Mouse (Mus musculus) intestine, embryonic 15.5 days (tissue): ENCODE results near the gene Chrm5. TPM values are rescaled to one million over a fixed set of nuclear protein-coding genes. Genes with fewer than 3 reads are reported as not detected.

Experiments used
- ATAC-seq: fragments of 200-750 bp; cut with Nextera tagmentation; 2 replicates; pipeline ENCODE4 v1.8.0; 2017; ENCODE audit warnings: moderate TSS enrichment, moderate library complexity
- H3K27ac ChIP-seq: fragments of 300-500 bp; sonication (generic); 2 replicates; pipeline ENCODE4 v1.5.1; 2015; ENCODE audit warnings: mild to moderate bottlenecking, inconsistent platforms
- H3K27me3 ChIP-seq: fragments of 300-500 bp; sonication (generic); replicated peaks from 2 replicates; pipeline ENCODE4 v1.6.1; 2015; ENCODE audit warnings: inconsistent platforms
- H3K36me3 ChIP-seq: fragments of 300-500 bp; sonication (generic); 2 replicates; pipeline ENCODE4 v1.6.1; 2015; ENCODE audit warnings: inconsistent platforms
- H3K4me1 ChIP-seq: fragments of 300-500 bp; sonication (generic); replicated peaks from 2 replicates; pipeline ENCODE4 v1.6.1; 2015; ENCODE audit warnings: inconsistent platforms
- H3K4me2 ChIP-seq: fragments of 300-500 bp; sonication (generic); replicated peaks from 2 replicates; pipeline ENCODE4 v1.6.1; 2015; ENCODE audit warnings: mild to moderate bottlenecking, inconsistent platforms
- H3K4me3 ChIP-seq: fragments of 300-500 bp; sonication (generic); replicated peaks from 2 replicates; pipeline ENCODE4 v1.5.1; 2015; ENCODE audit warnings: inconsistent platforms
- H3K9ac ChIP-seq: fragments of 300-500 bp; sonication (generic); 2 replicates; pipeline ENCODE4 v1.6.1; 2015; ENCODE audit warnings: inconsistent platforms
- H3K9me3 ChIP-seq: fragments of 300-500 bp; sonication (generic); 2 replicates; pipeline ENCODE4 v1.6.1; 2016; ENCODE audit warnings: inconsistent platforms
- WGBS: fragments of 180-500 bp; shearing (Covaris S2); methylation state at CpG from one replicate; pipeline ENCODE4 v1.1.7; 2015; 5-methylcytosine and 5-hydroxymethylcytosine counted together
- polyA plus RNA-seq: library from polyadenylated mRNA; unstranded; fragments of >200 nt; fragmentation: Nextera tagmentation; extraction: Ambion mirVana; gene quantifications from 2 replicates; pipeline ENCODE4 v1.2.1, GENCODE M21; 2015

Gene Chrm5
- polyA plus RNA-seq, 1 experiment from 2014 or later = 0.09 TPM

DNA sequence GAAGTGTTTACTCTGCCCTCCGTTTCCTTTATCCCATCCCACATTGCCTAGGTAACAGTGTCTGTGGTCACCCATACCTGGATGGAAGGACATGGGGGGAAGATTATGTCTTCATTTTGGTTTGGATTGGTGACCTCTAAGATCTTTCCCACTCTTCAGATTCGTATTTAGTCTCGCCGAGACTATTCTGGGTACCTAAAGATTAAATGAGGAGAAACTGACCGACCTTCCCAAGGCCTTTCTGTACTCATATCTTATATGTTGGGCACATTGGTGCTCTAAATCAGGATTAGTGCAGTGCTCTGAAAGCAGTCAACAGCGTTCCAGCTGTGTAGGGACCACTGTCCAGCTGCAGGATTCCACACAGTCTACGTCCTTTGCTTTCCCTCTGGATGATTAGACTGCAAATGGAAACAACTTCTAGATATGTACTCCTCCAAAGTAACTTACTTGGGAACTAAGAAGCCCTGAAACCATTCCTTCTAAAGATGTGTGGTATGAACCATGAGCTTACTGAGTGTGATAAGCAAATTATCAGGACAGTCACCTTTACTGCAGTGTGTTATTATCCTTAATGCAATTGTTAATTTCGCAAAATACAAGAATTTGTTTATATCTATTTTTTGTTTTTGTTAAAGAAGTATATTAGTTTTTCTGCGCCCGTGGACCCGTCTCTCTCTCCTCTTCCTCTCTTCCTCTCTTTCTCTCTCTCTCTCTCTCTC lies 13.1 kb upstream of the Chrm5 start:
- Histone ChIP-seq H3K4me1 (no peaks in the 10 kb centered on the region), H3K36me3 (no peaks in the 10 kb centered on the region), H3K9me3 (no peaks in the 10 kb centered on the region), H3K4me3 (peak overlapping the region; percentile 84), H3K27ac (peak overlapping the region; percentile 99), H3K4me2 (peak overlapping the region; percentile 75), H3K9ac (peak overlapping the region; percentile 99), H3K27me3 (no peaks in the 10 kb centered on the region)
- peak; percentile 31 for ATAC-seq
- 36% methylated on average over 11 of the region's 11 CpGs for WGBS

DNA sequence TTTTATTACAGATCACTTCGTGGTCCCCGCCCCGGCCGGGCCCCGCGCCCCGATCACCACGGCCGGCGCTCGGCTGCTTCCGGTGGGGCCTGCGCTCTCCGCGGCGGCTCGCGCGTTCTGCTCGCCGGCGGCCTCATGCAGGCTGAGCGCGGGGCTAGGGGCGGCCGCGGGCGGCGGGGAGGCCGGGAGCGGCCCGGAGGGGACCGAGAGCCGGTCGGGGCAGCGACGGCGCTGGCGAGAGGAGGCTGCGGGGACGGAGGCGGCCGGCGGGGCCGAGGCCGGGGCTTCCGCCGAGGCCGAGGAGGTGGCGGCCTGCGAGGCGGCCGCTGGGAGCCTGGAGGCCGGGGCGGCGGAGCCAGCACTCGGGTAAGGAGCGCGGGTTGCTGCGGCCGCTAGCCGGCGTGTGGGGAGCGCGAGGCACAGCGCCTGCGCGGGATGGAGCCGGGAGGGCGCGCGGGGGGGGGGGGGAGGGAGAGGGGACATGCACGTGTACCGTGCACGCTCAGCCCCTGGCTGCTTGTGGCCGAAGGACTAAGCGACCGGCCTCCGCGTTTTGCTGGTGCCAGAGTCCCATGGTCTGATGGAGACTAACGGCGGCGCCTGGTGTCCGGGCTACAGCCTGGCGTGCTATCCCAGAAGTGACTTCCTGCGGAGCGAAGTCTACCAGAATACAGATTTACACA lies 12.4 kb upstream of the Chrm5 start, which contains the start of gene Aven:
TSS of gene Aven (plus strand) at position 109 of the 683 bp plus-strand sequence.
- peak within 1 kb of the TSS; percentile 75 for H3K4me2 ChIP-seq
- whole genome bisulfite sequencing = under 1% methylated on average over 57 of the region's 87 CpGs
- H3K9ac ChIP-seq = peak within 1 kb of the TSS; percentile 99
- no peaks in the 10 kb centered on the region for H3K4me1 ChIP-seq
- peak within 1 kb of the TSS; percentile 99 for H3K27ac ChIP-seq
- peak within 1 kb of the TSS; percentile 84 for H3K4me3 ChIP-seq
- no peaks in the 10 kb centered on the region for H3K27me3 ChIP-seq
- peak; percentile 97 for ATAC-seq
- no peaks in the 10 kb centered on the region for H3K36me3 ChIP-seq
- no peaks in the 10 kb centered on the region for H3K9me3 ChIP-seq

DNA sequence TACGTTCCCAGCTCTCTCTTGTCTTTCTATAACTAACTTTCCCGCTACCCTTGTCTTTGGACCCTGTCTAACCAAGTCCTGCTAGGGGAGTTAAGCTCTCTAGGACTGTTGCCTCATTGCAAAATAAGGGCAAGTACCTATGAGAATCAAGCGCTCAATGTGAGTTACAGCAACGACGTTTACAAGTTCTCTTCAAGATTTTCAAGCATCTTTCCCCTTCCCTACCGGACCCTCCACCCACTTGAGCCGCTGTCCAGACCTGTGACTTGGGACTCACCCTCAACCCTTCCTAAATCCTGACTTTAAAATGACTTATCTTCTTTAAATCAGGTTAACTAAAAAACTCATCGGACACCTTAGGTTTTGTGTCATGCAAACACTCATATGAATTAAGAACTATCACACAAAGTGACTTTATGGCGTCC lies 11.9 kb upstream of the Chrm5 start:
- Histone ChIP-seq H3K36me3 (no peaks in the 10 kb centered on the region), H3K27me3 (no peaks in the 10 kb centered on the region), H3K9me3 (no peaks in the 10 kb centered on the region), H3K27ac (peak overlapping the region; percentile 99), H3K4me3 (peak overlapping the region; percentile 84), H3K4me2 (peak overlapping the region; percentile 75), H3K4me1 (no peaks in the 10 kb centered on the region), H3K9ac (peak overlapping the region; percentile 99)
- 5% methylated on average over 9 of the region's 9 CpGs for WGBS
- peak; percentile 23 for ATAC-seq

DNA sequence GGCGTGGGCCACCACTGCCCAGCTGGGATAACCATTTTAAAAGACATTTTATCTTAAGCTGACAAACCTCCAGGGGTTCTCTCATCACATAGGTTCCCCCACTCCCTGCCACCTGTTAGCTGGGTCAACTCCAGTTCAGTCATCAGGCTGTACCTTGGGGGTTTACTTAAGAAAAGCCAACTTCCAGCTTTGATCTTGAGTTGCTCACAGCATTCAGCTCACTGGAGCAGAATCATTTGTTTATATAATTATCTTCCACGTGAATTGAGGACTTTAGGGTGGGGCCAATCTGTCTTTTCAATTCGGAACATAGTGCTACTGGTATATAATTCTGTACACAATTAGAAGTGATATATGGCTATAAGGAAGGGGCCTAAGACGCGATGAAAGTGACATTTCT lies 11.1 kb upstream of the Chrm5 start:
- Histone ChIP-seq H3K9ac (no peak overlapping the region), H3K4me2 (no peak overlapping the region), H3K36me3 (no peaks in the 10 kb centered on the region), H3K9me3 (no peaks in the 10 kb centered on the region), H3K27ac (no peak overlapping the region), H3K4me1 (no peaks in the 10 kb centered on the region), H3K27me3 (no peaks in the 10 kb centered on the region), H3K4me3 (no peak overlapping the region)
- WGBS = 65% methylated on average over 5 of the region's 5 CpGs
- no peak for ATAC-seq

DNA sequence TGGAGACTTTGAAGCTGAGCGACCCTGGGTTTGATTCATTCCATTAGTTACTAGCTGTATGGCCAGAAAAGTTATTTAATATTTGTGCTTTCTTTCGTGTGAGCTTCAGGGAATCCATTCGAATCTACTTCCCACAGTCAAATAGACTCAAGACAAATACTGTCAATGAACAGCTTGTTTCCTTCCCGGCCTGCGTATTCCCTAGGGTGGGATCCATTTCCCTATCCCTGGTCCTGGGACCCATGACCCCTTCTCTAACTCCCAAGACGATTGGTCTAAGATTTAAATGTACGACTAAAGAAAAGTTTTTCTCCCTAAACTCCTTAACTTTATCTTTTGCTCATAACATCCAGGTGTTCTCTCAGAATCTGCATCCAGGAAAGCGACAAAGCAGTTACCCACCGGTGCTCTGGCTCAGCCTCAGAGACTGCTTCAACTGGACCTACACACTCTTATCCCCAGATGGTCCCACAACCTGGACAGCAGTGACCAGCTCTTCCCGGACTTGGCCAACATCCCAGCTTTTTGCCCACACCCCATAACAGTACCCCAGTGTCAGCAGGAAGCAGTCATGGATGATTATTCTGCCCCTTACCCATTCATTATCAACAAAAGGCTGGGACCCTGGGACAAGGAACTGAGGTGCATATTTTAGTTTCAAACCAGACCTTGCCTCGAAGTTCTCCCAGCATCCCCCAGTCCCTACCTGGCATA lies 10.1 kb upstream of the Chrm5 start:
- Histone ChIP-seq H3K36me3 (no peaks in the 10 kb centered on the region), H3K4me2 (no peak overlapping the region), H3K9me3 (no peaks in the 10 kb centered on the region), H3K27ac (no peak overlapping the region), H3K4me3 (no peak overlapping the region), H3K9ac (no peak overlapping the region), H3K27me3 (no peaks in the 10 kb centered on the region), H3K4me1 (no peaks in the 10 kb centered on the region)
- WGBS = 83% methylated on average over 11 of the region's 11 CpGs
- no peak for ATAC-seq

DNA sequence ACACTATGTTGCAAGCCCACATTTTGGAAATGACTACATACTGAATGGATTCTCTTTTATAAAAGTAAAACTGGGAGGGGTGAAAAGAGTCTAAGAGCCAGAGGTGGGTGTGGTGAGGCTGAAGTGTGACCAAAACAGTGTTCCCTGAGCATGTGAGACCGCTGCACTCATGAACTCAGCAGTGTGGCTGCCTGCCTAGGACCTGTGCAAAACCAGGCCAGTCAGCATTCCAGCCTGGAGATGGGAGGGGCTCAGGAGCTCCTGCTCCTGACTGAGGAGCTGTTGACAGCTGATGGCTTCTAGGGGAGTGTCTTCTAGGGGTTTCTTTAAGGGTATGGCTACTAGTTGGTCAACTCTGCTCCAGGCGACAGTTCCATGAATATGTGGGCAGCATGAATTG lies 4.3 kb upstream of the Chrm5 start:
- Histone ChIP-seq H3K9ac (no peak overlapping the region), H3K27ac (no peak overlapping the region), H3K36me3 (no peaks in the 10 kb centered on the region), H3K27me3 (no peaks in the 10 kb centered on the region), H3K4me3 (no peak overlapping the region), H3K4me2 (no peak overlapping the region), H3K4me1 (0 out of 2 replicates have a peak, but pooled peaks cover 2% of the 10 kb centered on the region), H3K9me3 (no peaks in the 10 kb centered on the region)
- no peak for ATAC-seq
- WGBS = 64% methylated on average over 2 of the region's 2 CpGs

DNA sequence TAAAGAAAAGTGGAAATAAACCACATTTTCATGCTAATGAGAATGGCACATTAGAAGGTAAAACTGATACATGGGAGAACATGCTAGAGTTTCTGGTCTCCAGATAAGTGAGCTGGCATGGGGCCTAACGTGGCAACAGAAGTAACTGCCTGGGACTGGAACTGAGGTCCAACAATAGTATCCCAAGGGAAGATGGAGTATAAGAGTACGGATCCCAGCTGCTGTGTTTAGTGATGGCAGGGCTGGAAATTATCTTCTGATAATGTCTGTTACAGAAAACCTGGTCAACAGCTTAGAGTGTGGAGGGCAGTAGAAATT lies 2.7 kb upstream of the Chrm5 start:
- Histone ChIP-seq H3K4me2 (no peak overlapping the region), H3K27ac (peak overlapping the region; percentile 19; the same call in 1 of the 2 replicates), H3K9ac (no peak overlapping the region), H3K4me3 (no peak overlapping the region), H3K36me3 (no peaks in the 10 kb centered on the region), H3K27me3 (no peaks in the 10 kb centered on the region), H3K9me3 (no peaks in the 10 kb centered on the region), H3K4me1 (0 out of 2 replicates have a peak, but pooled peaks cover 2% of the 10 kb centered on the region)
- WGBS = 73% methylated on average over 2 of the region's 2 CpGs
- ATAC-seq = no peak

DNA sequence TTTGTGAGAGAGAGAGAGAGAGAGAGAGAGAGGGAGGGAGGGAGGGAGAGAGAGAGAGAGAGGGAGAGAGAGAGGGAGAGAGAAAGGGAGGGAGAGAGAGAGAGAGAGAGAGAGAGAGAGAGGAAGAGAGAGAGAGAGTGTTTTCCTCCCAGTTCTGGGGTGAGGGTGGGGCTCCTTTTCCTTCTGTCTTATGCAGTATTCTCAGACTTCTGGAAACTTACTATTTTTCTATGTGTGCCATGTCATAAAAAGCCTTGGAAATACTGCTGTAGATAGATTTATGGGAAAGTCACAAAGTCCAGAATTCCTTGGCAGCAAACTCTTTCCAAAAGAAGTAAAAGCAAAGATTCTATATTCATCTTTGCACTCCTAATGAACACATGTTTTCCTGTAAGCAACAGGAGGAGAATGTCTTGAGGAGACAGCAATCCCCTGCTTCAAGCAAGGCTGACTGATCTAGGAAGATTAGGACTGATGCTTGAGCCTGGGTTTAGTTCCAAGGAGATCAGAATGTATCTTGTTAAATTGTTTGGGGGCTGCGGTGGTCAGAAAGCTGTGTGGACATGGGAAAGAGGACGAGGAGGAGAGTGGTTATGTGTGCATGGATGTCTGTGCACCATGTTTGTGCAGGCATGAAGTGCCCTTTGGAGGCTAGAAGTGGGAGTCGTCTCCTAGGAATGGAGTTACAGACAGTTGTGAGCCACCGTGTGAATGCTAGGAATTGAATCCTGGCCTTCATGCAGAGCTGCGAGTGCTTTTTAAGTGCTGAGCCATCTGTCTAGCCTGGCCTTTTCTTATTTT lies 2.2 kb upstream of the Chrm5 start:
- no peaks in the 10 kb centered on the region for H3K36me3 ChIP-seq
- H3K27me3 ChIP-seq = no peaks in the 10 kb centered on the region
- H3K9ac ChIP-seq = no peak overlapping the region
- H3K4me2 ChIP-seq = no peak overlapping the region
- 0 out of 2 replicates have a peak, but pooled peaks cover 2% of the 10 kb centered on the region for H3K4me1 ChIP-seq
- no peak overlapping the region for H3K27ac ChIP-seq
- 65% methylated on average over 5 of the region's 5 CpGs for WGBS
- H3K4me3 ChIP-seq = no peak overlapping the region
- ATAC-seq = peak; percentile 43; the same call in 1 of the 2 replicates
- H3K9me3 ChIP-seq = no peaks in the 10 kb centered on the region

DNA sequence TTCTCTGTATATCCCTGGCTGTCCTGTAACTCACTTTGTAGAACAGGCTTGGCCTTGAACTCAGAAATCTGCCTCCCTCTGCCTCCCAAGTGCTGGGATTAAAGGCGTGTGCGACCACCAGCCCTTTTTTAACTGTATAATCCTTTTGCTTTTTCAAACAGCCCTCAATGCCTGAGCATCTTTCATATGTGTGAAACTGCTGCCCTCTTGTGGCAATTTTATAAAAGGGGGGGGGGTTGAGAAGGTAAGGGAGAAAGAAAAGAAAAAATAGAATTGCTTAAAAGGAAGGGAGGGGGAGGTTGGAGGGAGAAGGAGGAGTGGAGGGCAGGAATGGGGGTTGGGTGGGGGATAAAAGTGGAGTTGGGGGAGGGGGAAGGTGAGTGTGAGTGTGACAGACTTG lies 995 bp upstream of the Chrm5 start:
- ATAC-seq = 0 out of 2 replicates have a peak, but pooled peaks have one; percentile 32
- 0% methylated on average over 2 of the region's 2 CpGs for WGBS

DNA sequence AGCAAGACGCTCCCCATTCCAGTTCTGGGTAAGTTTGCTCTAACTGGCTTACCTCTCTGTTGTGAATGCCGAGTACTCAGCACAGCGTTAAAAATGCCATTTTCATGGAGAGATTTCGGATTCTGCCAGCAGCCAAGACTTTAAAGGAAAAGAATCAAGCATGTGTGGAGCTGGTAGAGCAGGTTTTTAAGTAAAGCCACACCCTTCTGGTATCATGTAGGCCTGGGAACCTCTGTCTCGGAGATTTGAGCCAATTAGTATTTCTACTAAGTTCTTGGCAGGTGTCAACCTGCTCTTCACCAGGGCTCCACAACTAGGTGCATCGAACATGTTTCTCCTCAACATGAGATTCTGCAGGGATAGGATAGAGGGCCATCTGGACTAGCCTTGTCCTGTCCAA lies 4.0 kb downstream of the Chrm5 start:
- WGBS = 63% methylated on average over 6 of the region's 6 CpGs

More for the DNA sequence above, 995 bp upstream of the Chrm5 start:
- H3K36me3 ChIP-seq = no peaks in the 10 kb centered on the region
- H3K9me3 ChIP-seq = no peaks in the 10 kb centered on the region
- no peak overlapping the region for H3K9ac ChIP-seq
- no peak overlapping the region for H3K4me3 ChIP-seq
- no peak overlapping the region for H3K27ac ChIP-seq
- 0 out of 2 replicates have a peak, but pooled peaks cover 2% of the 10 kb centered on the region for H3K4me1 ChIP-seq
- H3K27me3 ChIP-seq = no peaks in the 10 kb centered on the region
- H3K4me2 ChIP-seq = no peak overlapping the region

DNA sequence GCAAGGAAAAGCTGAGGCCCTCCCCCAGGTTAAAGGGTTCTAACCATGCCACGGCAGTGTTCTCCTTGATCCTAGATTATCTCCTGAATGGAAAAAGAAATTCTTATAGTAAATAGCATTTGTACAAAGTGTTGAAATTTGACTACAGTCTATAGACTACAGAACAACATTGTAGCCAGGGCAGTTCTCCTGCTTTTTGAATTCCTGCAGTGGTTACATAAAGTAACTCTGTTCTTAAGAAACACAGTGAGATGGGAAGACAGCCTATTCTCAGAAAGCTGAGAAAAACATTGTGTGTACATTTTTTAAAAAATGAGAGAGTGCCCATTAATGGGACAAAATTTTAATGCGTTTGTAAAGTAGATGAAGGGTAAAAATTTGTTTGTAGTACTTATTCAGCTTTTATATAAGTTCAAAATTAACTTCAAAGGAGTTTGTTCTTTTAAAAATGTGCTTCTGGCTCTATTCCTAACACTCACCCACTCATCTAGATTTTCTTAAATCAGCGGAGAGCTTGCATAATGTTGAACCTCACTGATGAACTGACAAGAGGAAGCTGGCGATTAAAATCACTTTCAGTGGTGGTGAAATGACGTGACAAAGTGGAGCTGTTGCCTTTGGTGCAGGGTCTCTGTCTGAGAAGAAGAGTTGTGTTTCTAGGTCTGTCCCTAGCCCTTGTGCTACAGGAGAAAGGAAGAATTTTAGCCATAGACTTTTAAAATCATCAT lies 5.4 kb downstream of the Chrm5 start:
- Histone ChIP-seq H3K27me3 (no peaks in the 10 kb centered on the region), H3K4me2 (no peak overlapping the region), H3K36me3 (no peaks in the 10 kb centered on the region), H3K4me3 (no peak overlapping the region), H3K9me3 (no peaks in the 10 kb centered on the region), H3K9ac (no peak overlapping the region), H3K4me1 (no peaks in the 10 kb centered on the region), H3K27ac (no peak overlapping the region)
- no peak for ATAC-seq
- WGBS = 76% methylated on average over 5 of the region's 5 CpGs

More for the DNA sequence above, 4.0 kb downstream of the Chrm5 start:
- H3K4me3 ChIP-seq = no peak overlapping the region
- H3K36me3 ChIP-seq = no peaks in the 10 kb centered on the region
- H3K9ac ChIP-seq = no peak overlapping the region
- H3K4me2 ChIP-seq = peak overlapping the region; percentile 6; the same call in 1 of the 2 replicates
- H3K27ac ChIP-seq = no peak overlapping the region
- ATAC-seq = peak; percentile 71
- no peaks in the 10 kb centered on the region for H3K9me3 ChIP-seq
- no peaks in the 10 kb centered on the region for H3K4me1 ChIP-seq
- H3K27me3 ChIP-seq = no peaks in the 10 kb centered on the region
